Mouse (Mus musculus) v-Abl transformed pro-B cells (cell line): ENCODE results near the gene Chmp2a.

Experiments
- in situ Hi-C, 2 experiments: fragments of 400-800 bp; cut with MboI; formaldehyde crosslinking; loops; one replicate each; pipeline ENCODE4 v1.15.1; 2025; ENCODE audit not compliant: unreplicated experiment in 2 of 2

Gene Chmp2a

GRCm38 (mm10) chr7:13037366-13037765 is 2.8 kb upstream of the Chmp2a start:
- in situ Hi-C loops: no loop called here

- in situ Hi-C loops: no loop called here
These were observed 2.2 kb upstream of the Chmp2a start for GRCm38 (mm10) chr7:13036806-13037205.

GRCm38 (mm10) chr7:13035211-13035855 is 726 bp upstream of the Chmp2a start:
- in situ Hi-C loops: no loop called here

GRCm38 (mm10) chr7:13033451-13034147 is 1.0 kb downstream of the Chmp2a start:
- in situ Hi-C loops: no loop called here

- in situ Hi-C loops: no loop called here
These were observed 2.1 kb downstream of the Chmp2a start for GRCm38 (mm10) chr7:13032541-13032940.

GRCm38 (mm10) chr7:13031983-13032382 is 2.6 kb downstream of the Chmp2a start:
- in situ Hi-C loops: no loop called here

- in situ Hi-C loops: no loop called here
These were observed 3.5 kb downstream of the Chmp2a start for GRCm38 (mm10) chr7:13031069-13031468.

- in situ Hi-C loops: loop anchor here in 1 of 2 experiments (10.0 kb wide), 1 partner anchor 64 kb away; the partner anchor contains the start of gene Zfp324
These were observed 5.6 kb downstream of the Chmp2a start for GRCm38 (mm10) chr7:13028986-13029385.

- in situ Hi-C loops: loop anchor here in 1 of 2 experiments (10.0 kb wide), 1 partner anchor 61 kb away; the partner anchor contains the start of gene Zfp324
These were observed 9.0 kb downstream of the Chmp2a start for GRCm38 (mm10) chr7:13025511-13026112.

GRCm38 (mm10) chr7:13024805-13025204 is 9.8 kb downstream of the Chmp2a start:
- in situ Hi-C loops: loop anchor here (10.0 to 25.0 kb wide), 3 partner anchors 60 to 1413 kb away; partner anchors contain the start of genes Zfp324 (in 1 of the 2), Zfp606 (in 1 of the 2) and Zscan4-ps3 (in 1 of the 2)

GRCm38 (mm10) chr7:13023928-13024731 is 10.5 kb downstream of the Chmp2a start:
- in situ Hi-C loops: loop anchor here (10.0 to 25.0 kb wide), 3 partner anchors 59 to 1412 kb away; partner anchors contain the start of genes Zfp324 (in 1 of the 2), Zfp606 (in 1 of the 2) and Zscan4-ps3 (in 1 of the 2)

GRCm38 (mm10) chr7:13022773-13023535 is 11.7 kb downstream of the Chmp2a start:
- in situ Hi-C loops: loop anchor here (10.0 to 25.0 kb wide), 3 partner anchors 58 to 1411 kb away; partner anchors contain the start of genes Zfp324 (in 1 of the 2), Zfp606 (in 1 of the 2) and Zscan4-ps3 (in 1 of the 2)

- in situ Hi-C loops: loop anchor here in 1 of 2 experiments (25.0 kb wide), 2 partner anchors 528 to 1403 kb away; partner anchors contain the start of genes Zfp606 and Zscan4-ps3
These were observed 19.4 kb downstream of the Chmp2a start for GRCm38 (mm10) chr7:13015217-13015616.

- in situ Hi-C loops: loop anchor here in 1 of 2 experiments (25.0 kb wide), 2 partner anchors 527 to 1402 kb away; partner anchors contain the start of genes Zfp606 and Zscan4-ps3
These were observed 20.2 kb downstream of the Chmp2a start for GRCm38 (mm10) chr7:13014275-13014839.

- in situ Hi-C loops: loop anchor here in 1 of 2 experiments (25.0 kb wide), 2 partner anchors 526 to 1401 kb away; partner anchors contain the start of genes Zfp606 and Zscan4-ps3
These were observed 20.9 kb downstream of the Chmp2a start for GRCm38 (mm10) chr7:13013671-13014070.

- in situ Hi-C loops: loop anchor here in 1 of 2 experiments (25.0 kb wide), 2 partner anchors 523 to 1398 kb away; partner anchors contain the start of genes Zfp606 and Zscan4-ps3
These were observed 24.4 kb downstream of the Chmp2a start, which contains the start of gene Zbtb45 for GRCm38 (mm10) chr7:13010005-13010908. Gene Zbtb45, minus strand, starts transcription at chr7:13010034.
